Mouse (Mus musculus): ENCODE data around the gene Cdh13.

- TF ChIP-seq MYOG (IDR thresholded peaks at IDR 0.05; ENCODE audit: control insufficient read depth in 1 of 3, insufficient read depth in 1 of 3, insufficient read length in 2 of 3, low read depth in 2 of 3) (no peak), MAX (IDR thresholded peaks at IDR 0.05; ENCODE audit: low read depth) (no peak), POLR2A (IDR thresholded peaks at IDR 0.05; ENCODE audit: insufficient read length, low read depth) (peak; percentile 74), TCF12 (IDR thresholded peaks at IDR 0.05; ENCODE audit: insufficient read depth, poor library complexity, severe bottlenecking) (no peak), USF1 (IDR thresholded peaks at IDR 0.05; ENCODE audit: low read depth) (no peak), E2F4 (IDR thresholded peaks at IDR 0.05; ENCODE audit: insufficient read depth) (no peak), POLR2AphosphoS2 (IDR thresholded peaks at IDR 0.05; ENCODE audit: insufficient read length, low read depth) (no peak), TCF3 (IDR thresholded peaks at IDR 0.05; ENCODE audit: insufficient read length, low read depth) (no peak), CEBPB (IDR thresholded peaks at IDR 0.05; ENCODE audit: insufficient read depth, poor library complexity, severe bottlenecking) (no peak)
Observed at GRCm38 (mm10) chr8:118283600-118284111, at the start of gene Cdh13.

All from myocyte (in vitro differentiated cells).